Comparison of ENCODE assay signal across 9 mouse cellular contexts in genomic region chr2:30653046-30653445, GRCm38 (mm10). TPM values are rescaled to one million over a fixed set of nuclear protein-coding genes. Genes with fewer than 3 reads are reported as not detected.
DNase-seq lines count a peak whose midpoint lies in the region; ATAC-seq lines count a peak whose summit lies in the region.
"Had no signal": no experiment of that assay in that cellular context is flagged by ENCODE, and none has a peak within 500 bp of the region (broad histone marks: within the 10 kb centered on the region; RNA-seq: fewer than 3 reads in every experiment).

No protein-coding gene starts in this region.

- 79% methylated on average over 4 of the region's 4 CpGs for WGBS in kidney, embryonic 14.5 days
- WGBS in embryonic facial prominence, embryonic 13.5 days: 68% methylated on average over 4 of the region's 4 CpGs
- WGBS in hindbrain, embryonic 13.5 days: 58% methylated on average over 4 of the region's 4 CpGs
- WGBS in midbrain, embryonic 15.5 days: 58% methylated on average over 4 of the region's 4 CpGs

- no peaks in the 10 kb centered on the region for H3K9me3 ChIP-seq in kidney, embryonic 14.5 days (ENCODE audit: control insufficient read depth, low read length)
- no peaks in the 10 kb centered on the region for H3K9me3 ChIP-seq in embryonic facial prominence, embryonic 13.5 days
- no peaks in the 10 kb centered on the region for H3K9me3 ChIP-seq in hindbrain, embryonic 13.5 days
- H3K9me3 ChIP-seq in midbrain, embryonic 15.5 days: no peaks in the 10 kb centered on the region

- H3K36me3 ChIP-seq in kidney, embryonic 14.5 days (ENCODE audit: control insufficient read depth, insufficient read depth, low read length): no peaks in the 10 kb centered on the region
- no peaks in the 10 kb centered on the region for H3K36me3 ChIP-seq in embryonic facial prominence, embryonic 13.5 days
- no peaks in the 10 kb centered on the region for H3K36me3 ChIP-seq in hindbrain, embryonic 13.5 days
- no peaks in the 10 kb centered on the region for H3K36me3 ChIP-seq in midbrain, embryonic 15.5 days (replicated peaks)

- H3K4me2 ChIP-seq in kidney, embryonic 14.5 days (replicated peaks; ENCODE audit: low read depth, low read length): no peak overlapping the region
- peak overlapping the region; percentile 38 for H3K4me2 ChIP-seq in embryonic facial prominence, embryonic 13.5 days
- peak overlapping the region; percentile 29; the same call in 1 of the 2 replicates for H3K4me2 ChIP-seq in hindbrain, embryonic 13.5 days
- H3K4me2 ChIP-seq in midbrain, embryonic 15.5 days: peak overlapping the region; percentile 16

- DNase-seq in kidney, postnatal 4 days: no peak
- no peak for DNase-seq in spleen, postnatal 36 days (ENCODE audit: low spot score in 2 of 2)
- DNase-seq in ovary, postnatal 10 days (ENCODE audit: low spot score): no peak
- no peak for DNase-seq in adrenal gland, postnatal 14 days
- DNase-seq: layer of hippocampus, postnatal 36 days had no signal

- H3K27me3 ChIP-seq in kidney, embryonic 14.5 days (ENCODE audit: control insufficient read depth, insufficient read depth, low read length): no peaks in the 10 kb centered on the region
- no peaks in the 10 kb centered on the region for H3K27me3 ChIP-seq in embryonic facial prominence, embryonic 13.5 days
- H3K27me3 ChIP-seq in hindbrain, embryonic 13.5 days: no peaks in the 10 kb centered on the region
- no peaks in the 10 kb centered on the region for H3K27me3 ChIP-seq in midbrain, embryonic 15.5 days (replicated peaks)

- peak overlapping the region; percentile 98 for H3K27ac ChIP-seq in kidney, embryonic 14.5 days (ENCODE audit: low read depth, low read length)
- peak overlapping the region; percentile 98 for H3K27ac ChIP-seq in embryonic facial prominence, embryonic 13.5 days
- H3K27ac ChIP-seq in hindbrain, embryonic 13.5 days: peak overlapping the region; percentile 96
- H3K27ac ChIP-seq in midbrain, embryonic 15.5 days: peak overlapping the region; percentile 95

- peaks cover 40% of the 10 kb centered on the region for H3K4me1 ChIP-seq in kidney, embryonic 14.5 days (ENCODE audit: control insufficient read depth, insufficient read depth, low read length)
- H3K4me1 ChIP-seq in embryonic facial prominence, embryonic 13.5 days: peaks cover 78% of the 10 kb centered on the region
- peaks cover 87% of the 10 kb centered on the region for H3K4me1 ChIP-seq in hindbrain, embryonic 13.5 days (replicated peaks)
- H3K4me1 ChIP-seq in midbrain, embryonic 15.5 days: peaks cover 91% of the 10 kb centered on the region

- ATAC-seq in kidney, embryonic 14.5 days (ENCODE audit: low FRiP score, low TSS enrichment): no peak
- ATAC-seq in embryonic facial prominence, embryonic 13.5 days (ENCODE audit: insufficient number of reproducible peaks, insufficient read depth, low FRiP score, low TSS enrichment, low read depth): no peak
- no peak for ATAC-seq in hindbrain, embryonic 13.5 days (ENCODE audit: low FRiP score)
- no peak for ATAC-seq in midbrain, embryonic 15.5 days (replicated peaks)

- H3K9ac ChIP-seq in kidney, embryonic 14.5 days (ENCODE audit: low read depth, low read length): peak overlapping the region; percentile 52
- peak overlapping the region; percentile 55 for H3K9ac ChIP-seq in embryonic facial prominence, embryonic 13.5 days
- H3K9ac ChIP-seq in hindbrain, embryonic 13.5 days: peak overlapping the region; percentile 64
- H3K9ac ChIP-seq in midbrain, embryonic 15.5 days: peak overlapping the region; percentile 40; the same call in 1 of the 2 replicates

- no peak overlapping the region for H3K4me3 ChIP-seq in kidney, embryonic 14.5 days (ENCODE audit: low read length)
- no peak overlapping the region for H3K4me3 ChIP-seq in embryonic facial prominence, embryonic 13.5 days
- no peak overlapping the region for H3K4me3 ChIP-seq in hindbrain, embryonic 13.5 days
- H3K4me3 ChIP-seq in midbrain, embryonic 15.5 days: no peak overlapping the region

RNA-seq across cellular contexts. Expression of gene Cstad, which starts 58.2 kb away (rescaled TPM):
- polyA plus RNA-seq in kidney, embryonic 14.5 days (2014; fragmentation: Nextera tagmentation; extraction: Ambion mirVana): 0.91 and 1.7 TPM in 2 replicates
- polyA plus RNA-seq in embryonic facial prominence, embryonic 13.5 days (2015; fragmentation: Nextera tagmentation; extraction: Ambion mirVana): 1.9 and 2.0 TPM in 2 replicates
- 0.77 and 0.83 TPM in 2 replicates for polyA plus RNA-seq in hindbrain, embryonic 13.5 days (2015; fragmentation: Nextera tagmentation; extraction: Ambion mirVana)
- polyA plus RNA-seq in midbrain, embryonic 15.5 days (2015; fragmentation: Nextera tagmentation; extraction: Ambion mirVana): 0.51 and 0.63 TPM in 2 replicates
- 1.6 and 3.5 TPM in 2 replicates for total RNA-seq in adrenal gland, postnatal 14 days (2021)
